Mouse (Mus musculus) megakaryocyte, embryonic 14.5 days (primary cell): ENCODE measurements around the gene St3gal3. TPM values are rescaled to one million over a fixed set of nuclear protein-coding genes. Genes with fewer than 3 reads are reported as not detected.

Experiments used
- H3K27me3 ChIP-seq: replicated peaks from 2 replicates; pipeline ENCODE3; 2012; ENCODE audit warnings: inconsistent platforms
- H3K36me3 ChIP-seq: replicated peaks from 2 replicates; pipeline ENCODE3; 2012; ENCODE audit warnings: low read length, inconsistent platforms, mixed read lengths
- H3K4me1 ChIP-seq: 2 replicates; pipeline ENCODE4 v1.6.1; 2012; ENCODE audit warnings: inconsistent platforms
- H3K4me3 ChIP-seq: replicated peaks from 2 replicates; pipeline ENCODE3; 2012; ENCODE audit warnings: moderate library complexity, mild to moderate bottlenecking, inconsistent platforms
- H3K9me3 ChIP-seq: 2 replicates; pipeline ENCODE4 v1.6.1; 2012; ENCODE audit warnings: inconsistent platforms
- FLI1 ChIP-seq: IDR thresholded peaks from 2 replicates; pipeline ENCODE4 v1.6.1; 2012; ENCODE audit warnings: low read length, inconsistent platforms, mixed read lengths
- GATA1 ChIP-seq: IDR thresholded peaks from 3 replicates; pipeline ENCODE4 v1.6.1; 2012; ENCODE audit warnings: mixed read lengths, low read length, inconsistent platforms, borderline replicate concordance
- polyA plus RNA-seq: library from polyadenylated mRNA; stranded (reverse); fragments of >175 nt; gene quantifications from 2 replicates; pipeline ENCODE4 v1.2.3, GENCODE M21; 2012; ENCODE audit warnings: low replicate concordance; ENCODE audit not compliant: insufficient read depth

The St3gal3 gene
- polyA plus RNA-seq, 1 experiment: 17.4 TPM

GRCm38 (mm10) chr4:117995461-117995860 lies 139.3 kb downstream of the St3gal3 start:
- TF ChIP-seq FLI1: no peak
- no peak for TF ChIP-seq GATA1

GRCm38 (mm10) chr4:117993421-117993820 lies 141.3 kb downstream of the St3gal3 start:
- no peaks in the 10 kb centered on the region for H3K36me3 ChIP-seq
- H3K27me3 ChIP-seq: peaks cover 25% of the 10 kb centered on the region
- H3K9me3 ChIP-seq: no peaks in the 10 kb centered on the region
- peaks cover 27% of the 10 kb centered on the region for H3K4me1 ChIP-seq
- TF ChIP-seq FLI1 (no peak), GATA1 (no peak)
- H3K4me3 ChIP-seq: no peak overlapping the region

More at GRCm38 (mm10) chr4:117995461-117995860, 139.3 kb downstream of the St3gal3 start:
- H3K27me3 ChIP-seq: peaks cover 25% of the 10 kb centered on the region
- no peak overlapping the region for H3K4me3 ChIP-seq
- H3K9me3 ChIP-seq: no peaks in the 10 kb centered on the region
- H3K4me1 ChIP-seq: peaks cover 31% of the 10 kb centered on the region
- no peaks in the 10 kb centered on the region for H3K36me3 ChIP-seq

- no peaks in the 10 kb centered on the region for H3K9me3 ChIP-seq
- peaks cover 30% of the 10 kb centered on the region for H3K4me1 ChIP-seq
- peaks cover 27% of the 10 kb centered on the region for H3K27me3 ChIP-seq
- no peak for TF ChIP-seq GATA1
- TF ChIP-seq FLI1: no peak
- H3K36me3 ChIP-seq: no peaks in the 10 kb centered on the region
- H3K4me3 ChIP-seq: no peak overlapping the region
These were observed 141.8 kb downstream of the St3gal3 start for GRCm38 (mm10) chr4:117992872-117993271.

- TF ChIP-seq FLI1 (no peak), GATA1 (no peak)
- Histone ChIP-seq H3K4me1 (peaks cover 30% of the 10 kb centered on the region), H3K27me3 (peaks cover 22% of the 10 kb centered on the region), H3K36me3 (no peaks in the 10 kb centered on the region), H3K9me3 (no peaks in the 10 kb centered on the region), H3K4me3 (no peak overlapping the region)
These were observed 142.7 kb downstream of the St3gal3 start for GRCm38 (mm10) chr4:117992036-117992435.

- Histone ChIP-seq H3K4me3 (no peak overlapping the region), H3K9me3 (no peaks in the 10 kb centered on the region), H3K27me3 (peaks cover 19% of the 10 kb centered on the region), H3K36me3 (no peaks in the 10 kb centered on the region), H3K4me1 (peaks cover 32% of the 10 kb centered on the region)
- TF ChIP-seq GATA1: no peak
- TF ChIP-seq FLI1: no peak
These were observed 143.6 kb downstream of the St3gal3 start for GRCm38 (mm10) chr4:117991055-117991627.

GRCm38 (mm10) chr4:117990571-117990970 lies 144.1 kb downstream of the St3gal3 start:
- peaks cover 32% of the 10 kb centered on the region for H3K4me1 ChIP-seq
- H3K36me3 ChIP-seq: no peaks in the 10 kb centered on the region
- TF ChIP-seq GATA1 (no peak), FLI1 (no peak)
- peaks cover 16% of the 10 kb centered on the region for H3K27me3 ChIP-seq
- no peak overlapping the region for H3K4me3 ChIP-seq
- no peaks in the 10 kb centered on the region for H3K9me3 ChIP-seq

GRCm38 (mm10) chr4:117989801-117990200 lies 144.9 kb downstream of the St3gal3 start:
- TF ChIP-seq GATA1: no peak
- TF ChIP-seq FLI1: no peak
- Histone ChIP-seq H3K4me3 (no peak overlapping the region), H3K4me1 (peaks cover 33% of the 10 kb centered on the region), H3K27me3 (peaks cover 11% of the 10 kb centered on the region), H3K9me3 (no peaks in the 10 kb centered on the region), H3K36me3 (no peaks in the 10 kb centered on the region)

- no peak overlapping the region for H3K4me3 ChIP-seq
- H3K36me3 ChIP-seq: no peaks in the 10 kb centered on the region
- H3K4me1 ChIP-seq: peaks cover 63% of the 10 kb centered on the region
- TF ChIP-seq GATA1: no peak
- TF ChIP-seq FLI1: no peak
- no peaks in the 10 kb centered on the region for H3K9me3 ChIP-seq
- peaks cover 12% of the 10 kb centered on the region for H3K27me3 ChIP-seq
These were observed 147.9 kb downstream of the St3gal3 start for GRCm38 (mm10) chr4:117986766-117987165.

GRCm38 (mm10) chr4:117984993-117985587 lies 149.6 kb downstream of the St3gal3 start:
- Histone ChIP-seq H3K4me1 (peaks cover 71% of the 10 kb centered on the region), H3K9me3 (no peaks in the 10 kb centered on the region), H3K27me3 (peaks cover 10% of the 10 kb centered on the region), H3K36me3 (no peaks in the 10 kb centered on the region), H3K4me3 (no peak overlapping the region)
- TF ChIP-seq GATA1 (no peak), FLI1 (no peak)

GRCm38 (mm10) chr4:117984206-117984605 lies 150.5 kb downstream of the St3gal3 start:
- peaks cover 10% of the 10 kb centered on the region for H3K27me3 ChIP-seq
- H3K4me1 ChIP-seq: peaks cover 80% of the 10 kb centered on the region
- H3K4me3 ChIP-seq: no peak overlapping the region
- no peaks in the 10 kb centered on the region for H3K9me3 ChIP-seq
- no peaks in the 10 kb centered on the region for H3K36me3 ChIP-seq
- TF ChIP-seq GATA1 (no peak), FLI1 (no peak)
